Mouse (Mus musculus) midbrain, embryonic 11.5 days (tissue): ENCODE measurements at regions not wholly inside any gene's neighbourhood (a gene's known extent, or its start where the extent isn't known, plus 50 kb on each side); places are given as distances from the start of the nearest gene placed in this dataset.
"Not testable (repeated sequence)": the region's sequence is repeated elsewhere in the genome, so short reads cannot be mapped to it uniquely, and the experiment has no call there.

Source experiments
- ATAC-seq: fragments of 200-750 bp; cut with Nextera tagmentation; 2 replicates; pipeline ENCODE4 v1.8.0; 2017; ENCODE audit warnings: moderate TSS enrichment, moderate library complexity; ENCODE audit not compliant: low FRiP score
- DNase-seq: peaks from one replicate; pipeline ENCODE4 v3.0.0; 2015; ENCODE audit warnings: low spot score; ENCODE audit errors: missing footprints
- H3K27ac ChIP-seq: fragments of 300-500 bp; sonication (generic); 2 replicates; pipeline ENCODE4 v1.5.1; 2014; ENCODE audit warnings: low read depth, low read length
- H3K27me3 ChIP-seq: fragments of 300-500 bp; sonication (generic); 2 replicates; pipeline ENCODE4 v1.6.1; 2014; ENCODE audit warnings: mild to moderate bottlenecking, low read length, moderate library complexity, mixed read lengths; ENCODE audit not compliant: control insufficient read depth, insufficient read depth
- H3K36me3 ChIP-seq: fragments of 300-500 bp; sonication (generic); 2 replicates; pipeline ENCODE4 v1.6.1; 2014; ENCODE audit warnings: mild to moderate bottlenecking, low read length, moderate library complexity, mixed read lengths; ENCODE audit not compliant: control insufficient read depth, insufficient read depth
- H3K4me1 ChIP-seq: fragments of 300-500 bp; sonication (generic); 2 replicates; pipeline ENCODE4 v1.6.1; 2014; ENCODE audit warnings: low read length; ENCODE audit not compliant: control insufficient read depth, insufficient read depth
- H3K4me2 ChIP-seq: fragments of 300-500 bp; sonication (generic); 2 replicates; pipeline ENCODE4 v1.6.1; 2014; ENCODE audit warnings: mild to moderate bottlenecking, moderate library complexity
- H3K4me3 ChIP-seq: fragments of 300-500 bp; sonication (generic); 2 replicates; pipeline ENCODE4 v1.5.1; 2014; ENCODE audit warnings: low read depth, low read length
- H3K9ac ChIP-seq: fragments of 300-500 bp; sonication (generic); 2 replicates; pipeline ENCODE4 v1.6.1; 2014; ENCODE audit warnings: low read length
- H3K9me3 ChIP-seq: fragments of 300-500 bp; sonication (generic); 2 replicates; pipeline ENCODE4 v1.6.1; 2016; ENCODE audit warnings: low read length; ENCODE audit not compliant: control insufficient read depth
- WGBS: fragments of 180-500 bp; shearing (Covaris S2); extraction: QIAGEN DNeasy Blood & Tissue Kit; methylation state at CpG from one replicate; pipeline ENCODE4 v1.1.7; 2014; 5-methylcytosine and 5-hydroxymethylcytosine counted together

DNA sequence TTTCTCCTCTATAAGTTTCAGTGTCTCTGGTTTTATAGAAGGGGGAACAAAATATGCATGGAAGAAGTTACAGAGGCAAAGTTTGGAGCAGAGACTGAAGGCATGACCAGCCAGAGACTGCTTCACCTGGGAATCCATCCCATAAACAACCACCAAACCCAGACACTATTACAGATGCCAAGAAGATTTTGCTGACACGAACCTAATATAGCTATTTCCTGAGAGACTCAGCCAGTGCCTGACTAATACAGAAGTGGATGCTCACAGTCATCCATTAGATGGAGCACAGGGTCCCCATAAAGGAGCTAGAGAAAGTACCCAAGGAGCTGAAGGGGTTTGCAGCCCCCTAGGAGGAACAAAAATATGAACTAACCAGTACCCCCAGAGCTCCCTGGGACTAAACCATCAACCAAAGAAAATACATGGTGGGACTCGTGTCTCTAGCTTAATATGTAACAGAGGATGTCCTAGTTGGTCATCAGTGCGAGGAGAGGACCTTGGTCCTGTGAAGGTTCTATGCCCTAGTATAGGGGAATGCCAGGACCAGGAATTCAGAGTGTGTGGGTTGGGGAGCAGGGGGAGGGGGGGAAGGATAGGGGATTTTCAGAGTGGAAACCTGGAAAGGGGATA, 621.2 kb upstream of the Msl3l2 start:
- WGBS: 84% methylated on average over 3 of the region's 3 CpGs
- H3K27me3 ChIP-seq, H3K4me2 ChIP-seq, H3K27ac ChIP-seq, H3K9me3 ChIP-seq, H3K9ac ChIP-seq, H3K4me1 ChIP-seq, H3K4me3 ChIP-seq, DNase-seq, H3K36me3 ChIP-seq, ATAC-seq: not testable (repeated sequence)

DNA sequence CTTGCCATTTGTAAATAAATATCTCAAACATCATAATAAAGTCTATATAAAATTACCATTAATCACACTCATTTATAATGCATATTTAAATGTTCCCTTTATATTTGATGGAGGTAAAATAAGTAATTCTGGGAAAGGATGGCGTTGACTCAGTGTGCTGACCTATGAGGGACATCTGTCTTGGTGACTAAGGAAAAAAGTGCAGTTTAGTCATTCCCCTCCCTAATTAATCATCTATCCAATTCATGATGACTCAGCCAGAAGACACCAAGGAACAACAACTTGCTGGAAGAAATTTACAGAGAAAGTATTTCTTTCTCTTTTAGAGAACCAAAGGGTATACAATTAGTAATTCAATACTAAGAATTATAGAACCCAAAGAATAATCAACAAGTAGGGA, 584.0 kb upstream of the Msl3l2 start:
- WGBS: 86% methylated on average over 1 of the region's 1 CpGs
- H3K27ac ChIP-seq: no peak overlapping the region
- no peaks in the 10 kb centered on the region for H3K9me3 ChIP-seq
- H3K27me3 ChIP-seq: no peaks in the 10 kb centered on the region
- H3K4me3 ChIP-seq: no peak overlapping the region
- no peaks in the 10 kb centered on the region for H3K4me1 ChIP-seq
- no peaks in the 10 kb centered on the region for H3K36me3 ChIP-seq
- no peak for ATAC-seq
- no peak overlapping the region for H3K4me2 ChIP-seq
- no peak for DNase-seq
- H3K9ac ChIP-seq: no peak overlapping the region

DNA sequence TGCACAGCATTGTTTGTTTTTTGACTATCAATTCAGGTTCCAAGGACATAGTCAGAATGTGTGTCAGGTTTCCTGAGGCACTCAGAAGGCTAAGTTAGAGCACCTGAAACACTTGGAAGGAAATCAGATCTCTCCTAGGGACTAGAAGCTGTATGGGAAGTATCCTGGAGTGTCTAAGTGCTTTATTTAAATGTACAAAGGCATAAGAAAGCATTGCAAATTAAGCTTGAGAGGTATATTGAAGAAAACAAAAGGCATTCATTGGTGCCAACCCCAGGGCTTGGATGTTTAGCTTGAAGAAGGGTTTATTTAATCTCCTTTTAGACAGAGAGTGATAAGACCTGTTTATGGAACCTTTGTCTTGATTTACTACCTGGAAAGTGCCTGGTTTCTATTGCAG, 569.3 kb upstream of the Msl3l2 start:
- H3K9me3 ChIP-seq: no peaks in the 10 kb centered on the region
- H3K36me3 ChIP-seq: no peaks in the 10 kb centered on the region
- H3K4me2 ChIP-seq: no peak overlapping the region
- no peaks in the 10 kb centered on the region for H3K27me3 ChIP-seq
- H3K4me1 ChIP-seq: no peaks in the 10 kb centered on the region
- H3K9ac ChIP-seq: no peak overlapping the region
- no peak for DNase-seq
- ATAC-seq: no peak
- no peak overlapping the region for H3K27ac ChIP-seq
- no peak overlapping the region for H3K4me3 ChIP-seq

DNA sequence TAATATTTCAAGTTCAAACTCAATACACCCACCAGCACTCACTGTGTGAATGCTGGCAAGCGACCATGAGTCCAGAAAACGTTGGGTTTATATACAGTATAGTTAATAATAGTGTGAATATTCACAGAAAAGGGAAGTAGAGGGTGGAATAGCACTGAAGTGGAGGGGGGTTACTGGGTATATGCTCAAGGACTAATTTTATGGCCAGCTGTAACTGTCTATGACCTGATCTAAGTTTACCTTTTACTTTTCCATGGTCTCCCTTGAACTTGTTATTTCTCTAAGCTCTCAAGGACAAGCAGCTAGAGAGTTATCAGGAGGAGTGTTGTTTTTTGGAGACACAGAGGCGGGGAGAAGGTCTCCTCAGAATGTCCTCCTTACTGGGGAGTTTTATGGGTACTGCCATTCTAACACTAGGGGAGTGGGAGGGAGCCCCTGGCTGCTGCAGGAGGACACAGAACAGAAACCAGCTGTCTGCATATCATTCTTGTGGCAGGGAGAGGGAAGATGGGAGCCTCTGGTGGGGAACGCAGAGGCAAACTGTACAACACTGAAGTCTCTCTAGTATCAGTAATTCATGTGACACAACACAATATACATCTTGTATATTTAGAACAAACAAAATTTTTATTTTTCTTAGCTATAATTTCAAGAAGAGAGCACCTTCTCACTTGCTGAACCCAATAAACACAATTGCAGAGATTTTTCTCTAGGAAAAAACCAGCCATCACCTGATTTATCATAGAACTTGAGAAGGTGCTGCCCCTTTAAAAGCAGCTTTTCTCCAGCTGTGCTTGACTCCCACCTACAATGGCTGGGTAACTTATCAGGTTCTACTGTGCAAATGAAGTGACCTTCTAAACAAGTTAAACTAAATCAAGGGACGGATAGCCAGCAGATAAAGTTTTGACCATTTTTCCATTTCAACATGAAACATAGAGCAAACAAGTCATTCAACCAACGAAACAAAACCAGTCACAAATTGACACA, 560.0 kb upstream of the Msl3l2 start:
- H3K4me2 ChIP-seq: no peak overlapping the region
- no peaks in the 10 kb centered on the region for H3K9me3 ChIP-seq
- H3K36me3 ChIP-seq: no peaks in the 10 kb centered on the region
- no peak for ATAC-seq
- no peak overlapping the region for H3K9ac ChIP-seq
- no peak for DNase-seq
- 86% methylated on average over 6 of the region's 6 CpGs for WGBS
- no peaks in the 10 kb centered on the region for H3K4me1 ChIP-seq
- no peak overlapping the region for H3K27ac ChIP-seq
- no peaks in the 10 kb centered on the region for H3K27me3 ChIP-seq
- no peak overlapping the region for H3K4me3 ChIP-seq

DNA sequence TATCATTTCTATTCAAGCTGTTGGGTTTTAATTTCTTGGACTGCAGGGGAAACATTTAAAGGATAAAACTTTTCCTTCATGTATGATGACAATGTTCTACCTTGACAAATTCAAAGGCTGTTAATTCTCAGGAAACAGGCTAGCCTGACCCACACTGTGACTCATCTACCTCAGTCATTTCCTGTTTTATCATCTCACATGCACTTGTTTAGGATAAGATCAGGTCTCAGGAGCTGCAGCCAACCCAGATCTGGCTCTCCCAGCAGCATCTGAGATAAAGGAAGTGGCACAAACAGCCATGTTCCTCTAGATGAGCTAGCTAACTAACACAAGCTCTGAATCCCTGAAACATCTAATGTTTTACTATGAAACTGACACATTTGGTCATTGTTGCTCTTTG, 541.8 kb upstream of the Msl3l2 start:
- no peaks in the 10 kb centered on the region for H3K27me3 ChIP-seq

DNA sequence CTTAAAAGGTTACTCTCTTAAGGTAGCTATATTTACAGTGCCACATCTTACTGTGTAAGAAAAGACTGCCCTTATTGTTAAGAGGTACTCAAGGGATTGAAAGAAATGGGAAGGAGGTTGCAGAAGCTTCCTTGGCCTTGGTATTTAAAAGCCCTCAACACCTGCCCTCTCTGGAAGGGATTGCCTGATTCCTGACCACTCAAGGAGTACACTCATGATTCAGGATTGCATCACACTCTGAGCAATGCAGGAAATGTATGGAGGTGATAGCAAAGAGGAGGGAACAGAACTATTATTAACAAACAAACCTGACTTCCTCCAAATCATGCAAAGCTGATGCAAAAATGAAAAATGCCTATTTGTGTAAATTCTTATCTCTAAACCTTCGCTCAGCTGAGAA, 534.0 kb upstream of the Msl3l2 start:
- H3K36me3 ChIP-seq: no peaks in the 10 kb centered on the region
- no peak overlapping the region for H3K4me2 ChIP-seq
- H3K4me1 ChIP-seq: no peaks in the 10 kb centered on the region
- H3K27me3 ChIP-seq: no peaks in the 10 kb centered on the region
- ATAC-seq: no peak
- no peak overlapping the region for H3K9ac ChIP-seq
- no peak overlapping the region for H3K27ac ChIP-seq
- no peak overlapping the region for H3K4me3 ChIP-seq
- no peaks in the 10 kb centered on the region for H3K9me3 ChIP-seq
- no peak for DNase-seq
- 97% methylated on average over 1 of the region's 1 CpGs for WGBS

More for the DNA sequence above, 541.8 kb upstream of the Msl3l2 start:
- Histone ChIP-seq H3K27ac (no peak overlapping the region), H3K4me1 (no peaks in the 10 kb centered on the region), H3K9ac (no peak overlapping the region), H3K4me2 (no peak overlapping the region), H3K36me3 (no peaks in the 10 kb centered on the region), H3K4me3 (no peak overlapping the region), H3K9me3 (no peaks in the 10 kb centered on the region)
- DNase-seq (no peak), ATAC-seq (no peak)

DNA sequence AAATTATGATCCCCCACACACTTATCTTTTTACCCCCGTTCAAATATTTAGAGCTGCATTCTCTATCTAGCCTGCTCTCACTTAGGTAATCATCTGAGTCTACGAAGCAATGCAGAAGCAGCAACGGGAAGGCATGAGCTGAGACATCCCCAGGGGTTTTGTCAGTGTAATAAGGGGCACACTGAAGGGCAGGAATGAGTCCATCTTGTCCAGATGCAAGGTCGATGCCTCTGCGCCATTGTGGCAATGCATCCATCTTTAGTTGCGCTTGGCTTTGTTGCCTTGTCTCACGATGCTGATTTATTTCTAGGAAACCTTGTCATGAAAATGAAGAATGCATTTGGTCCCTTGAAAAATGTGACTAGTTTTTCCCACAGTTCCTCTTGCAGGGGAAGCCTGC, 515.7 kb upstream of the Msl3l2 start:
- H3K36me3 ChIP-seq: no peaks in the 10 kb centered on the region
- H3K27me3 ChIP-seq: no peaks in the 10 kb centered on the region
- ATAC-seq (no peak), DNase-seq (no peak)
- 83% methylated on average over 7 of the region's 7 CpGs for WGBS
- H3K4me1 ChIP-seq: no peaks in the 10 kb centered on the region
- H3K9me3 ChIP-seq: no peaks in the 10 kb centered on the region
- H3K27ac ChIP-seq: no peak overlapping the region
- no peak overlapping the region for H3K4me3 ChIP-seq
- no peak overlapping the region for H3K4me2 ChIP-seq
- H3K9ac ChIP-seq: no peak overlapping the region

DNA sequence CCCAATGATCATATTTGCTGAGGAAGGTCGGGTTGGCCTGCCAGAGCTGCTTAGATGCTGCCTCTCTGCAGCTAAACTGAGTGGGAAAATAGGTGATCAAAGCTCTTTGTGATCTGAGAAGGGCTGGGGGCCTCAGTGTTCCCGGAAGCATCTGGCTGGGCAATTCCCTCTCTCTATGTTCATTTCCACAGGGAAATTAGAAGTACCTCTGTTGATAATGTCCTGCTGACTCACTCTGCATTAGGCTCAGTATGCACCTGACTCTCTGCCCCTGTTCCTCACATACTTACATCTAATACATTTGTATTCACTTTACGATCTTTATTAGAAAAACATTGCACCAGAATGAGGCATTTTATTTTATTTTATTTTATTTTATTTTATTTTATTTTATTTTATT, 514.8 kb upstream of the Msl3l2 start:
- Histone ChIP-seq H3K4me2 (no peak overlapping the region), H3K27ac (no peak overlapping the region), H3K4me1 (no peaks in the 10 kb centered on the region), H3K9me3 (no peaks in the 10 kb centered on the region), H3K27me3 (no peaks in the 10 kb centered on the region), H3K9ac (no peak overlapping the region), H3K36me3 (no peaks in the 10 kb centered on the region), H3K4me3 (no peak overlapping the region)
- DNase-seq: no peak
- ATAC-seq: peak; percentile 50; the same call in 1 of the 2 replicates
- 65% methylated on average over 3 of the region's 3 CpGs for WGBS

DNA sequence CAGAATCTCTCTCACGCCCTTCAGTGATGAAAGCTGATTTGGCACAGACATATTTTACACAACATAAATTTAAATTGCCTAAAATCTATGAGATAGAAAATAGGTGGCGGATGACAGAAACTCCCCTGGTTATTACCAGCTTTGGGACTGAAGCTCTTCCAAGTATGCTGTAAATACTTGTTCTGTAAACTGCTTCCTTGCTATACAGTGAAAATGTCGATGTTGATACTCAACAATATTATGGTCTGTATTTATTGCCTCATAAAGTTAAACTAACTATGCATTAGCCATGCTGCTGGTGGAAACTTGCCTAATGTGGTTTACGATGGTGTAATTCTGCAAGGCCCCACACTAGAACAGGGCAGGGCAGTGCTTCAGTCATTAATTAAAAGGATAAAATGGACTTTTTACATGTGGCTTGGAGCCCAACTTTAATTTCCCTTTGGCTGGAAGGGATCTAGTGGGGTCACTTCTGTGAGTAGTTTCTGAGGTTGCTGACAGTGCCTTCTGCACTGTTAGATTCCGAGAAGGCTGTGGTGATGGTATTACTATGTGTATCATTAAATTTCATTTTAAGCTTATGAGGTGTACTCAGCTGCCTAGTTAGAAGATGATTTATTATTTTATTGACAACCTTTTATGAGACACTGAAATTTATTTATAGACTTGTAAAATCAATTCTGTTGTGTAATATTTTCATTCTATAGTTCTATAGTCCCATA, 482.0 kb upstream of the Msl3l2 start:
- no peaks in the 10 kb centered on the region; the same call in 1 of the 2 replicates for H3K9me3 ChIP-seq
- 90% methylated on average over 5 of the region's 5 CpGs for WGBS
- H3K27me3 ChIP-seq: no peaks in the 10 kb centered on the region
- ATAC-seq (no peak), DNase-seq (no peak)
- H3K36me3 ChIP-seq: no peaks in the 10 kb centered on the region
- H3K4me2 ChIP-seq: no peak overlapping the region
- no peaks in the 10 kb centered on the region for H3K4me1 ChIP-seq
- H3K4me3 ChIP-seq: no peak overlapping the region
- no peak overlapping the region for H3K9ac ChIP-seq
- no peak overlapping the region for H3K27ac ChIP-seq
